Mouse (Mus musculus): ENCODE results near the gene Kif13a. TPM values are rescaled to one million over a fixed set of nuclear protein-coding genes. Genes with fewer than 3 reads are reported as not detected.

Kif13a gene
- 30.6 and 32.5 TPM in 2 replicates for polyA plus RNA-seq (2015; fragmentation: Nextera tagmentation; extraction: Ambion mirVana)

DNA sequence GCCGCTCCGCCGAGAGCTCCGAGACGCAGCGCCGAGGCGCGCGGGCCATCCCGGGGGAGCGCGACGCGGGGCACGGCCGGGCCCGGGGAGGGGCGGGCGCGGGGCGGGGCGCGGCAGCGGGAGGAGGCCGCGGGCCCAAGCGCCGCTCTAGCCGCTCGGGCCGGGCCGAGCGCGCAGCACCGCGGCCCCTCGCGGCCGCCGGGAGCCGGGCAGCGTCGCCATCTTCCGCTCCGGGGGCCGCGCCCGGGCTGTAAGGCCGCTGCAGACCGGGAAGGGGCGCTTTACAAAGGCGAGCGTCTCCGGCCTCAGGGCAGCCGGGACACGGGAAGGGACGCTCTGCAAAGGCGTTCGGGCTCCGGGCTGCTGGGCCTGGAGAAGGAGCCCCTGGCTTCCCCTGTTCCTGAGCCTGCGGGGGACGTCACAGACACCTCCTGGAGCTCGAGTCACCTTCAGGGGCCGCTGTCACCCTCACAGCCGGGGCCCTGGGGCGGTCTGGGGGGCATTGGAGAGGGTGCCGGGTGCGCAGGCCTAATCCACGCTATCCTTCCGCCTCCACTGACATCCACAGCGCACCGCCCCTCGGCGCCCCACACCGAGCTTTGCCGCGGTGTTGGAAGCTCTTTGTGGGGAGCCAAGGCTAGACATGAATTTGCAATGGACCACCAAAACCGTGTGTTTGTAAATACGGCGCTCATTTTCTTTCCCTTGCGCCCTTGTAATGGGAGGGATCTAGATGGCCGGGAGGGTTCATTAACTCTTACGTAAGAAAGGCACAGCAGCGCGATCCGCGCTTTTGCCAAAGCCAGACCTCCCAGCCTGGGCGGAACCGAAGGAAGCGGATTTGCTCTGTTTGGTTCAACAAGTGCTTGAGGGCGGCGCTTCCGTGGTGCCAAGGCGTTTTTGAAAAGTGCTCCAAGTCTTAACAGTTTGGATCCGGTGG is at the start of gene Kif13a:
Kif13a (minus strand) TSS at position 149 of the 940 bp plus-strand sequence.
- no peaks in the 10 kb centered on the region for H3K27me3 ChIP-seq
- peak; percentile 88 for ATAC-seq (ENCODE audit: borderline replicate concordance, extremely low read depth, low FRiP score, low TSS enrichment)
- H3K36me3 ChIP-seq: peaks cover 13% of the 10 kb centered on the region; the same call in 1 of the 2 replicates
- H3K4me3 ChIP-seq: peak within 1 kb of the TSS; percentile 94
- H3K4me1 ChIP-seq: peaks cover 33% of the 10 kb centered on the region
- H3K4me2 ChIP-seq: peak within 1 kb of the TSS; percentile 86
- H3K27ac ChIP-seq: peak within 1 kb of the TSS; percentile 100
- no peaks in the 10 kb centered on the region for H3K9me3 ChIP-seq
- H3K9ac ChIP-seq: peak within 1 kb of the TSS; percentile 91
- WGBS: under 1% methylated on average over 87 of the region's 96 CpGs

GRCm38 (mm10) chr13:46976532-46976931 is 46.9 kb upstream of the Kif13a start:
- Histone ChIP-seq H3K4me2 (no peak overlapping the region), H3K27ac (no peak overlapping the region), H3K4me3 (no peak overlapping the region), H3K36me3 (no peaks in the 10 kb centered on the region), H3K4me1 (peaks cover 16% of the 10 kb centered on the region), H3K9ac (no peak overlapping the region), H3K9me3 (no peaks in the 10 kb centered on the region), H3K27me3 (no peaks in the 10 kb centered on the region)
- ATAC-seq (ENCODE audit: borderline replicate concordance, extremely low read depth, low FRiP score, low TSS enrichment): no peak
- WGBS: 79% methylated on average over 7 of the region's 7 CpGs

GRCm38 (mm10) chr13:46975930-46976329 is 46.3 kb upstream of the Kif13a start:
- no peak overlapping the region for H3K4me2 ChIP-seq
- H3K4me3 ChIP-seq: no peak overlapping the region
- H3K27me3 ChIP-seq: no peaks in the 10 kb centered on the region
- no peaks in the 10 kb centered on the region for H3K36me3 ChIP-seq
- no peak overlapping the region for H3K9ac ChIP-seq
- peaks cover 16% of the 10 kb centered on the region for H3K4me1 ChIP-seq
- peak overlapping the region; percentile 15; the same call in 1 of the 2 replicates for H3K27ac ChIP-seq
- WGBS: 20% methylated on average over 4 of the region's 4 CpGs
- no peaks in the 10 kb centered on the region for H3K9me3 ChIP-seq
- ATAC-seq (ENCODE audit: borderline replicate concordance, extremely low read depth, low FRiP score, low TSS enrichment): no peak

- no peak overlapping the region for H3K4me3 ChIP-seq
- WGBS: 41% methylated on average over 14 of the region's 14 CpGs
- H3K9me3 ChIP-seq: no peaks in the 10 kb centered on the region
These were observed 45.4 kb upstream of the Kif13a start for GRCm38 (mm10) chr13:46975031-46975551.

GRCm38 (mm10) chr13:46970286-46970945 is 40.7 kb upstream of the Kif13a start:
- WGBS: 42% methylated on average over 10 of the region's 10 CpGs
- Histone ChIP-seq H3K4me3 (no peak overlapping the region), H3K4me2 (no peak overlapping the region), H3K27ac (no peak overlapping the region), H3K36me3 (no peaks in the 10 kb centered on the region), H3K4me1 (0 out of 2 replicates have a peak, but pooled peaks cover 3% of the 10 kb centered on the region), H3K9ac (no peak overlapping the region), H3K27me3 (no peaks in the 10 kb centered on the region), H3K9me3 (no peaks in the 10 kb centered on the region)
- ATAC-seq (ENCODE audit: borderline replicate concordance, extremely low read depth, low FRiP score, low TSS enrichment): no peak

More at GRCm38 (mm10) chr13:46975031-46975551, 45.4 kb upstream of the Kif13a start:
- peak; percentile 39; the same call in 1 of the 2 replicates for ATAC-seq (ENCODE audit: borderline replicate concordance, extremely low read depth, low FRiP score, low TSS enrichment)
- H3K36me3 ChIP-seq: no peaks in the 10 kb centered on the region
- peaks cover 11% of the 10 kb centered on the region for H3K4me1 ChIP-seq
- H3K9ac ChIP-seq: no peak overlapping the region
- H3K27me3 ChIP-seq: no peaks in the 10 kb centered on the region
- peak overlapping the region; percentile 36 for H3K4me2 ChIP-seq
- peak overlapping the region; percentile 15; the same call in 1 of the 2 replicates for H3K27ac ChIP-seq

DNA sequence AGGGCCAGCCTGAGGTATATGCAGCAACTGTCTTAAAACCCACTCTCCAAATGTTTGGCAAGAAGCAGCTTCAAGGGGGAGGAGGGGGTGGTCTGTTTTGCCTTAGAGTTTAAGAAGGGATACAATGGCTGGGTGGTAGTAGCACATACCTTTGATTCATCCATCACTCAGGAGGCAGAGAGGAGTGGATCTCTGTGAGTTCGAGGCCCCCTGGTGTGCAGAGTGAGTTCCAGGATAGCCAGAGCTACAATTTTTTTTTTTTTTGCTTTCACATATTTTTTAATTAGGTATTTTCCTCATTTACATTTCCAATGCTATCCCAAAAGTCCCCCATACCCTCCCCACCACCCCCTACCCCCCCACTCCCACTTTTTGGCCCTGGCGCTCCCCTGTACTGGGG is 39.0 kb upstream of the Kif13a start:
- Histone ChIP-seq H3K27ac (no peak overlapping the region), H3K36me3 (no peaks in the 10 kb centered on the region), H3K27me3 (no peaks in the 10 kb centered on the region), H3K4me2 (no peak overlapping the region), H3K9ac (no peak overlapping the region), H3K4me3 (no peak overlapping the region), H3K9me3 (no peaks in the 10 kb centered on the region), H3K4me1 (no peaks in the 10 kb centered on the region)
- no peak for ATAC-seq (ENCODE audit: borderline replicate concordance, extremely low read depth, low FRiP score, low TSS enrichment)
- 81% methylated on average over 2 of the region's 2 CpGs for WGBS

DNA sequence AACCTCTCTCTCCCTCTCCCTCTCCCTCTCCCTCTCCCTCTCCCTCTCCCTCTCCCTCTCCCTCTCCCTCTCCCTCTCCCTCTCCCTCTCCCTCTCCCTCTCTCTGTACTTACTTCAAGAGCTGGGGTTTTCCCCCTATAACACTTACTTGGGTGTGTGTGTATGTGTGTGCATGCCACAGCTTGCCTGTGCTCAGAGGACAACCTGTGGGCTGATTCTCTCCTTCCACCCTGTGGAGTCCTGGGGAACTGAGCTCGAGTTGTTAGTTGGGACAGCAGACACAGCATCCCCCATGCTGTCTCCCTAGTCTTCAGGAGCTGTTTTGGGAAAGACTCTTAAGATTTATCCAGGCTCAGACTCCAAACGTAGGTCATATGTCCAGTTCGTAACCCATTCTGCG is 37.6 kb upstream of the Kif13a start:
- no peaks in the 10 kb centered on the region for H3K4me1 ChIP-seq
- no peak overlapping the region for H3K27ac ChIP-seq
- H3K9ac ChIP-seq: no peak overlapping the region
- no peak overlapping the region for H3K4me3 ChIP-seq
- H3K27me3 ChIP-seq: no peaks in the 10 kb centered on the region
- WGBS: 70% methylated on average over 4 of the region's 4 CpGs
- ATAC-seq (ENCODE audit: borderline replicate concordance, extremely low read depth, low FRiP score, low TSS enrichment): no peak; the same call in 1 of the 2 replicates
- H3K9me3 ChIP-seq: no peaks in the 10 kb centered on the region
- no peak overlapping the region for H3K4me2 ChIP-seq
- no peaks in the 10 kb centered on the region for H3K36me3 ChIP-seq

DNA sequence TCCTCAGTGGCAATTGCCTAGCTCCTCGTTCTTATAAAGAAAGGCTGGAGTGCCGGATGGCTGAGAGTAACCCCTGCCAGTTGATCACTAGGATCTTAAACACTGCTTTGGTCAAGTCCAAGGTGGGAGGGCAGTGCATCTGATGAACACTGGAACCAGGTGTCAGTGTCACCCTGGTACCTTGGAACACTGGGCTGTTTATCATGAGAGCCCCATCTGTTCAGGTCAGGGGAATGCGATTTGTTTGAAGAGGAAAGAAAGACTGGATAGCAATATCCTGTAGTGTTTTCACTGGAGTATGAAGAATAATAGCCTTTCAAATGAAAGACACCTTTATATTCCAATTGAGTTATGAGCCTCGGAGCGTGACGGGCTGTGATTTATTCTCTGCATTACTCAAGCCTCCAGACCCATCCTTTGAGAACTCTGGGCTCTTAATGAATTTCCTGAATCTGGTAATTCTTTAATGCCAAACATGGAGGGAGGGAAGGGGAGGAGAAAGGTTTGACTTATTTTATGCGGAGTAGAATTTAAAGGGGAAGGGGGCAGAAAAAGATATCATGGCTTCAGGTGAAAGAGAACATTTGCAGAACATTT is 31.3 kb upstream of the Kif13a start:
- no peak for ATAC-seq (ENCODE audit: borderline replicate concordance, extremely low read depth, low FRiP score, low TSS enrichment)
- H3K27ac ChIP-seq: no peak overlapping the region
- WGBS: 73% methylated on average over 7 of the region's 7 CpGs

DNA sequence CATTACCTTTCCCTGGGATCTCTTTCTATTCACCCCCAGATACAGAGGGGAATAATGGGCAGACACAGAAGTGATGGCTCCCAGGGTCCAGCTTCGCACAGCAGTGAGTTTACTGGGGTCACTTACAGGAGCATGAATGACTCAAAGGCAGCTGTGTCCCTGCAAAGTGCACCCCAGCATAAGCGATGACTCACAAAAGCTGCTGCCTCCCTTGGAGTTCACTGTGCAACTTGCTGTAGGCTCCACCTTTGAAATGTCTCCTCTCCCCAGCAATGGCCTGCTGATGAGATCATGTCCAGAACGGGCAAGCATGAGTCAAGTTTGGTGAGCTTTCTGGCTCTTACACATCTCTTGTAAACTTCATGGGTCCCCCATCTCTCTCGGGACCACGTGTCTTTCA is 29.5 kb upstream of the Kif13a start:
- WGBS: 86% methylated on average over 5 of the region's 5 CpGs
- no peak overlapping the region for H3K27ac ChIP-seq
- ATAC-seq (ENCODE audit: borderline replicate concordance, extremely low read depth, low FRiP score, low TSS enrichment): no peak

More for the DNA sequence above, 31.3 kb upstream of the Kif13a start:
- no peak overlapping the region for H3K9ac ChIP-seq
- no peaks in the 10 kb centered on the region for H3K9me3 ChIP-seq
- no peaks in the 10 kb centered on the region for H3K27me3 ChIP-seq
- H3K4me3 ChIP-seq: no peak overlapping the region
- no peaks in the 10 kb centered on the region for H3K4me1 ChIP-seq
- H3K4me2 ChIP-seq: no peak overlapping the region
- no peaks in the 10 kb centered on the region for H3K36me3 ChIP-seq

GRCm38 (mm10) chr13:46951212-46951611 is 21.5 kb upstream of the Kif13a start:
- H3K4me2 ChIP-seq: no peak overlapping the region
- no peaks in the 10 kb centered on the region for H3K4me1 ChIP-seq
- no peaks in the 10 kb centered on the region for H3K9me3 ChIP-seq
- no peaks in the 10 kb centered on the region for H3K36me3 ChIP-seq
- H3K27ac ChIP-seq: no peak overlapping the region
- no peak overlapping the region for H3K4me3 ChIP-seq
- no peak overlapping the region for H3K9ac ChIP-seq
- H3K27me3 ChIP-seq: no peaks in the 10 kb centered on the region
- ATAC-seq (ENCODE audit: borderline replicate concordance, extremely low read depth, low FRiP score, low TSS enrichment): no peak
- 66% methylated on average over 15 of the region's 15 CpGs for WGBS

More for the DNA sequence above, 29.5 kb upstream of the Kif13a start:
- Histone ChIP-seq H3K9ac (no peak overlapping the region), H3K4me1 (no peaks in the 10 kb centered on the region), H3K4me3 (no peak overlapping the region), H3K9me3 (no peaks in the 10 kb centered on the region), H3K4me2 (no peak overlapping the region), H3K27me3 (no peaks in the 10 kb centered on the region), H3K36me3 (no peaks in the 10 kb centered on the region)

DNA sequence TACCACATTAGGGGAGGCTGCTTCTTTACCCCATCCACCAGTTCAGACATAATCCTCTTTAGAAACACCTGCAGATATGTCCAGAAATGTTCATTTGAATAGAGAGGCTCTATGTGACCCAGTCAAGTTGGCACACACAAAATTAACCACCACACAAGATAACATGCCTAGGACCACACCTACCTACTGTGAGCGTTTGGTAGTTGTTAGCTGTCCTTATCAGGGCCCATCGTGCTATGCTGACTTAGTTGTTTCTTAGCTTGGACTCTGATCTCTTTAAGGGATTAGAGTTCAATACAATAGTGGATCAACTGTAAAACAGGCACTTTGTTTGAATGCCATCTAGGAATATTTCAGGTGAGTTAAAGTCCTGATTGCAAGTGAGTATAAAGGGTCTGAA is 20.1 kb upstream of the Kif13a start:
- H3K4me3 ChIP-seq: no peak overlapping the region
- no peak overlapping the region for H3K4me2 ChIP-seq
- ATAC-seq (ENCODE audit: borderline replicate concordance, extremely low read depth, low FRiP score, low TSS enrichment): no peak
- H3K9ac ChIP-seq: no peak overlapping the region
- WGBS: 88% methylated on average over 2 of the region's 2 CpGs
- no peaks in the 10 kb centered on the region for H3K9me3 ChIP-seq
- H3K27me3 ChIP-seq: no peaks in the 10 kb centered on the region
- no peak overlapping the region for H3K27ac ChIP-seq
- no peaks in the 10 kb centered on the region for H3K4me1 ChIP-seq
- H3K36me3 ChIP-seq: no peaks in the 10 kb centered on the region
